In the genomic region with DNA sequence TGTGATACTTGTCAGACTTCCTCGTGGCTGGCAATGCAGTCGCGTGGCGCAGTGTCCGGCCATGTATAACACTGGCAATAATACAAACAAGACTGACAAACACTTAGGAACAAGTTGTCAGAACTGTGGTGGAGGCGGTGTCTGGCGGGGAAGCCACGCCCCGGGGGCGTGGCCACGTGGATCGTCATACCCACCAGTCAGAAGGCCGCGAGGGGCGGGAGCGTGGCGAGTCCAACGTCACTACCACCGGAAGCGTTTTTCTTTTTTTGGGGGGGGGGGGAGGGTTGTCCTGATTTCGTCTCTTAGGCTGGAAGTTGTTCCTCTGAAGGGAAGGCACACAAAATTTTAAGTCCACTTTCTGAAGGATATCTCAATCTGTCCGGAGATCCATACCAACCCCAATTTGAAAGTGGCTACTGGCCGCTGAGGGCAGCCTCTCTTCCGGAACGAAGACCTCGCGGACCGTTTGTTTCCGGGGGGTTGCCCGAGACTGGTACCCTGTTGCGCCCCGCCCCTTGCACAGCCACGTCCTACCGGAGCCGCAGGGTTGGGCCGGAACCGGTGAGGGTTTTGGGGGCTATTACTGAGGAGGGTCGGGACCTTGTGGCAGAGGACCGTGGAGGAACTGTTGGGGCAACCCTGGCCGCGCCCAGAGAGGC, we compare ENCODE assay signal across 8 mouse cellular contexts. TPM values are rescaled to one million over a fixed set of nuclear protein-coding genes. Genes with fewer than 3 reads are reported as not detected.
A peak's percentile ranks its signal among the peaks of the same experiment; 100 is the strongest.
DNase-seq lines count a peak whose midpoint lies in the region; ATAC-seq lines count a peak whose summit lies in the region.

A gene (plus strand): TSS at position 340 of the 659 bp plus-strand sequence.

- peak within 1 kb of the TSS; percentile 90 to 97 for H3K4me3 ChIP-seq in heart, embryonic 14.5 days (ENCODE audit: control insufficient read depth in 1 of 2, insufficient read depth in 1 of 2, low read depth in 1 of 2, low read length in 2 of 2)
- peak within 1 kb of the TSS; percentile 89 for H3K4me3 ChIP-seq in liver, embryonic 13.5 days (replicated peaks)
- peak within 1 kb of the TSS; percentile 76 for H3K4me3 ChIP-seq in stomach, embryonic 16.5 days (replicated peaks; ENCODE audit: low read length)

- DNase-seq in c-Kit-negative CD71-positive TER-119-positive erythroid progenitor cells, embryonic 14.5 days (ENCODE audit: low read depth, low spot score) = peak; percentile 89
- peak; percentile 94 for DNase-seq in fibroblast of lung, adult 2 months (ENCODE audit: low read depth)
- peak; percentile 97 for DNase-seq in kidney, postnatal 14 days
- peak; percentile 89 for DNase-seq in liver, embryonic 13.5 days
- DNase-seq in neural tube, embryonic 10.5 days (ENCODE audit: extremely low spot score, low spot score) = peak; percentile 88

- under 1% methylated on average over 40 of the region's 41 CpGs for WGBS in heart, embryonic 14.5 days
- under 1% methylated on average over 41 of the region's 41 CpGs for WGBS in liver, embryonic 13.5 days (ENCODE audit: insufficient replicate concordance)
- under 1% methylated on average over 41 of the region's 41 CpGs for WGBS in stomach, embryonic 16.5 days

- no peaks in the 10 kb centered on the region for H3K27me3 ChIP-seq in heart, embryonic 14.5 days (ENCODE audit: control insufficient read depth, insufficient read depth, low read length)
- H3K27me3 ChIP-seq in liver, embryonic 13.5 days = no peaks in the 10 kb centered on the region
- H3K27me3 ChIP-seq in stomach, embryonic 16.5 days (ENCODE audit: control insufficient read depth, insufficient read depth, low read length) = no peaks in the 10 kb centered on the region

- peak; percentile 95 for ATAC-seq in CD4-positive, CD25-positive, alpha-beta regulatory T cell, adult 4 months
- peak; percentile 96 for ATAC-seq in heart, embryonic 14.5 days (ENCODE audit: insufficient number of reproducible peaks, insufficient read depth, low FRiP score, low read depth)
- peak; percentile 94 for ATAC-seq in liver, embryonic 13.5 days (ENCODE audit: low read depth)
- ATAC-seq in stomach, embryonic 16.5 days (ENCODE audit: insufficient read depth, low FRiP score) = peak; percentile 97

- peaks cover 15% of the 10 kb centered on the region for H3K36me3 ChIP-seq in heart, embryonic 14.5 days (ENCODE audit: control insufficient read depth, insufficient read depth, low read length)
- H3K36me3 ChIP-seq in liver, embryonic 13.5 days = peaks cover under 1% of the 10 kb centered on the region; the same call in 1 of the 2 replicates
- H3K36me3 ChIP-seq in stomach, embryonic 16.5 days (ENCODE audit: control insufficient read depth, insufficient read depth, low read length) = no peaks in the 10 kb centered on the region

- peak within 1 kb of the TSS; percentile 92 for H3K9ac ChIP-seq in heart, embryonic 14.5 days (ENCODE audit: low read length)
- peak within 1 kb of the TSS; percentile 88 for H3K9ac ChIP-seq in liver, embryonic 13.5 days
- peak within 1 kb of the TSS; percentile 76 for H3K9ac ChIP-seq in stomach, embryonic 16.5 days (ENCODE audit: low read length)

- H3K4me1 ChIP-seq in heart, embryonic 14.5 days (ENCODE audit: control insufficient read depth in 2 of 2, insufficient read depth in 2 of 2, low read length in 2 of 2) = peaks cover 0 to 15% of the 10 kb centered on the region in 2 experiments; a peak in 2 of 4 replicates
- H3K4me1 ChIP-seq in liver, embryonic 13.5 days (replicated peaks) = peaks cover 32% of the 10 kb centered on the region
- H3K4me1 ChIP-seq in stomach, embryonic 16.5 days (ENCODE audit: control insufficient read depth, insufficient read depth, low read length) = peaks cover 20% of the 10 kb centered on the region

- H3K4me2 ChIP-seq in heart, embryonic 14.5 days (ENCODE audit: low read length) = peak within 1 kb of the TSS; percentile 80
- H3K4me2 ChIP-seq in liver, embryonic 13.5 days = peak within 1 kb of the TSS; percentile 85
- H3K4me2 ChIP-seq in stomach, embryonic 16.5 days (ENCODE audit: low read depth, low read length) = peak within 1 kb of the TSS; percentile 90

- H3K9me3 ChIP-seq in heart, embryonic 14.5 days (ENCODE audit: control insufficient read depth, low read length) = no peaks in the 10 kb centered on the region
- H3K9me3 ChIP-seq in liver, embryonic 13.5 days (replicated peaks) = no peaks in the 10 kb centered on the region
- no peaks in the 10 kb centered on the region for H3K9me3 ChIP-seq in stomach, embryonic 16.5 days (replicated peaks; ENCODE audit: control insufficient read depth, low read length)

- H3K27ac ChIP-seq in heart, embryonic 14.5 days (replicated peaks in 1 of 2; ENCODE audit: control insufficient read depth in 1 of 2, insufficient read depth in 1 of 2, low read depth in 2 of 2, low read length in 2 of 2) = peak within 1 kb of the TSS; percentile 76 to 83
- H3K27ac ChIP-seq in liver, embryonic 13.5 days = peak within 1 kb of the TSS; percentile 77
- H3K27ac ChIP-seq in stomach, embryonic 16.5 days (ENCODE audit: low read length) = peak within 1 kb of the TSS; percentile 25

RNA-seq across cellular contexts. Expression of the gene that starts here (rescaled TPM):
- polyA plus RNA-seq in CD4-positive, CD25-positive, alpha-beta regulatory T cell, adult 4 months (2017; shearing (Covaris generic)) = 10 to 100 TPM; 19.7 to 37.2 TPM
- polyA plus RNA-seq in heart, embryonic 14.5 days (2014; fragmentation: Nextera tagmentation; extraction: Ambion mirVana) = 18.7 and 19.1 TPM in 2 replicates
- 6.7 and 7.9 TPM in 2 replicates for polyA plus RNA-seq in liver, embryonic 13.5 days (2015; fragmentation: Nextera tagmentation; extraction: Ambion mirVana)
- polyA plus RNA-seq in stomach, embryonic 16.5 days (2015; fragmentation: Nextera tagmentation; extraction: Ambion mirVana) = 21.3 and 22.0 TPM in 2 replicates

Comparison
In these comparisons a context has a peak if more than half of its experiments do, and no peak if none do; other contexts are left out.
1. Peak in every context shown above with its lines: DNase-seq, ATAC-seq, H3K4me3 ChIP-seq and H3K27ac ChIP-seq.
2. H3K27ac ChIP-seq: peak in every context shown above with its lines; median percentile 80 in heart, embryonic 14.5 days; 77 in liver, embryonic 13.5 days; 25 in stomach, embryonic 16.5 days.